Mouse (Mus musculus): ENCODE measurements around the gene Ang. TPM values are rescaled to one million over a fixed set of nuclear protein-coding genes. Genes with fewer than 3 reads are reported as not detected.

The Ang gene
- polyA plus RNA-seq, 1 experiment = 5.1 TPM

DNA sequence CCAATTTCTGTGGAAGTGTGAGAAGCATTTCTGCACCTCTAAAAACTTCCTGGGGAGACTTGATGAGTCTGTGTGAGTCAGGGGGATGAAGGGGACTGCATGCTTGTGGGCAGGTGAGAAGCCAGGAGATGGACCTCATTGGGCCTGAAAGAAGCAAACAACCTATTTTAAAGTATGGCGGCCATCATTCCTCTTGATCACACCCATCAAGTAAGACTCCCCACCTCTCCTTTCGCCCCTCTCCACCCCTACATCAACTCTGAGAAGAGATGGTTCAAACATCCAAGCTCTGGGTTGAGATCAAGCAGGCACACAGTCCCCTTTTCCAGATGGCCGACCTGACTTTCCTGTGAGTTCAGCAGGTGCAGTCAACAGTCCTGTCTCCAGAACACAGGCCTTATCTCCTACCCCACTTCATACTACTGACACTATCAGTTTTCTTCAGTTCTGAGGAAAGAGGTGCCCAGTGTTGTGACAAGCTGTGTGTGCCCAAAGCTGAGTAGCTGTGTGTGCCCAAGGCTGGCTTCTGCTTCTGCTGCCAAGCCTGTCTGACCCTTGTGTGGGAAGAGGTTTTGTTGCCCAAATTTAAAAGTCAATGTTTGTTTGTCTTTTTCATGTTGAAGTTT is 59.4 kb downstream of the Ang start:
- Histone ChIP-seq H3K36me3 (ENCODE audit: control insufficient read depth, insufficient read depth, low read length) (no peaks in the 10 kb centered on the region), H3K27ac (ENCODE audit: insufficient read depth, low read depth, low read length) (no peak overlapping the region), H3K27me3 (replicated peaks; ENCODE audit: control insufficient read depth, insufficient read depth, low read length) (no peaks in the 10 kb centered on the region), H3K4me3 (ENCODE audit: insufficient read depth, low read depth, low read length) (no peak overlapping the region), H3K4me1 (ENCODE audit: control insufficient read depth, insufficient read depth, low read length) (no peaks in the 10 kb centered on the region)
- DNase-seq = no peak
- TF ChIP-seq POLR2A (IDR thresholded peaks at IDR 0.05; ENCODE audit: low read depth, low read length) = no peak
- TF ChIP-seq CTCF (conservative IDR thresholded peaks at IDR 0.05; ENCODE audit: insufficient read depth, insufficient read length, low read depth, low read length) = no peak
- WGBS = 94% methylated on average over 3 of the region's 3 CpGs

Other genes with a start within 250 kb of the Ang start
- gene Tep1, start 220.6 kb upstream of the Ang start, polyA plus RNA-seq (2012; rRNA removed) = 17.6 and 18.8 TPM in 2 replicates
- 0.34 and 1.2 TPM in 2 replicates for gene Klhl33, start 193.6 kb upstream of the Ang start, polyA plus RNA-seq (2012; rRNA removed)
- gene Osgep, start 166.3 kb upstream of the Ang start, polyA plus RNA-seq (2012; rRNA removed) = 54.6 and 77.8 TPM in 2 replicates
- 24.0 and 31.3 TPM in 2 replicates for gene Apex1, start 166.2 kb upstream of the Ang start, polyA plus RNA-seq (2012; rRNA removed)
- 68.1 and 79.3 TPM in 2 replicates for gene Pip4p1, start 160.3 kb upstream of the Ang start, polyA plus RNA-seq (2012; rRNA removed)
- gene Pnp, start 160.1 kb upstream of the Ang start, polyA plus RNA-seq (2012; rRNA removed) = 79.2 and 91.3 TPM in 2 replicates
- 42.3 and 52.8 TPM in 2 replicates for gene Gm49342, start 146.6 kb upstream of the Ang start, polyA plus RNA-seq (2012; rRNA removed)
- 0.54 and 0.56 TPM in 2 replicates for gene Pnp2, start 135.2 kb upstream of the Ang start, polyA plus RNA-seq (2012; rRNA removed)
- gene Rnase10, start 83.4 kb upstream of the Ang start, polyA plus RNA-seq (2012; rRNA removed) = not detected in 2 replicates
- not detected in 2 replicates for gene Rnase9, start 49.3 kb upstream of the Ang start, polyA plus RNA-seq (2012; rRNA removed)
- not detected in 2 replicates for gene Rnase11, start 41.0 kb upstream of the Ang start, polyA plus RNA-seq (2012; rRNA removed)
- gene Rnase12, start 33.5 kb upstream of the Ang start, polyA plus RNA-seq (2012; rRNA removed) = not detected in 2 replicates
- not detected in 2 replicates for gene Olfr750, start 16.7 kb upstream of the Ang start, polyA plus RNA-seq (2012; rRNA removed)
- gene Rnase4, start 73 bp upstream of the Ang start, polyA plus RNA-seq (2012; rRNA removed) = 35.1 and 41.2 TPM in 2 replicates
- 0.42 and 0.64 TPM in 2 replicates for gene Eddm3b, start 23.3 kb downstream of the Ang start, polyA plus RNA-seq (2012; rRNA removed)
- 3.4 and 8.5 TPM in 2 replicates for gene Rnase6, start 32.8 kb downstream of the Ang start, polyA plus RNA-seq (2012; rRNA removed)
- 0.25 and 0.39 TPM in 2 replicates for gene Rnase1, start 55.6 kb downstream of the Ang start, polyA plus RNA-seq (2012; rRNA removed)
- gene Rnase2b, start 71.1 kb downstream of the Ang start, polyA plus RNA-seq (2012; rRNA removed) = not detected in 2 replicates
- gene Ang2, start 108.0 kb downstream of the Ang start, polyA plus RNA-seq (2012; rRNA removed) = not detected in 2 replicates
- not detected in 2 replicates for gene Ear14, start 112.2 kb downstream of the Ang start, polyA plus RNA-seq (2012; rRNA removed)
- not detected in 2 replicates for gene Rnase2a, start 165.0 kb downstream of the Ang start, polyA plus RNA-seq (2012; rRNA removed)

Measured in kidney, adult 2 months (tissue).